Mouse (Mus musculus): ENCODE data around the gene Scn8a. TPM values are rescaled to one million over a fixed set of nuclear protein-coding genes. Genes with fewer than 3 reads are reported as not detected.

The Scn8a gene
- polyA plus RNA-seq, 1 experiment: not detected

GRCm38 (mm10) chr15:100914734-100915242 is 45.1 kb downstream of the Scn8a start:
- H3K27me3 ChIP-seq (ENCODE audit: control insufficient read depth, insufficient read depth, insufficient read length): peaks cover 20% of the 10 kb centered on the region
- H3K79me3 ChIP-seq (ENCODE audit: low read depth): no peaks in the 10 kb centered on the region
- no peak overlapping the region for H3ac ChIP-seq (ENCODE audit: control insufficient read depth, insufficient read length, low read depth)
- TF ChIP-seq CTCF (IDR thresholded peaks at IDR 0.05; ENCODE audit: control insufficient read depth, insufficient read depth, insufficient read length) (no peak), MYOG (IDR thresholded peaks at IDR 0.05; ENCODE audit: control insufficient read depth, extremely low read depth, insufficient read length) (no peak), FOSL1 (IDR thresholded peaks at IDR 0.05; ENCODE audit: insufficient read depth, low read length, poor library complexity, severe bottlenecking) (no peak), CEBPB (IDR thresholded peaks at IDR 0.05; ENCODE audit: low read depth) (no peak), MYOD1 (IDR thresholded peaks at IDR 0.05; ENCODE audit: control insufficient read depth, insufficient read length, low read depth) (no peak), MAX (IDR thresholded peaks at IDR 0.05) (no peak), USF1 (IDR thresholded peaks at IDR 0.05; ENCODE audit: low read depth) (no peak)
- no peaks in the 10 kb centered on the region for H3K36me3 ChIP-seq (ENCODE audit: control insufficient read depth, insufficient read depth)
- H3K4me3 ChIP-seq (ENCODE audit: insufficient read depth, poor library complexity, severe bottlenecking): no peak overlapping the region
- no peaks in the 10 kb centered on the region for H3K79me2 ChIP-seq (ENCODE audit: control insufficient read depth, insufficient read depth)

- TF ChIP-seq FOSL1 (IDR thresholded peaks at IDR 0.05; ENCODE audit: insufficient read depth, low read length, poor library complexity, severe bottlenecking) (no peak), CTCF (IDR thresholded peaks at IDR 0.05; ENCODE audit: control insufficient read depth, insufficient read depth, insufficient read length) (no peak), MYOG (IDR thresholded peaks at IDR 0.05; ENCODE audit: control insufficient read depth, extremely low read depth, insufficient read length) (no peak), MYOD1 (IDR thresholded peaks at IDR 0.05; ENCODE audit: control insufficient read depth, insufficient read length, low read depth) (no peak), CEBPB (IDR thresholded peaks at IDR 0.05; ENCODE audit: low read depth) (no peak), USF1 (IDR thresholded peaks at IDR 0.05; ENCODE audit: low read depth) (no peak), MAX (IDR thresholded peaks at IDR 0.05) (no peak)
- Histone ChIP-seq H3K27me3 (ENCODE audit: control insufficient read depth, insufficient read depth, insufficient read length) (peaks cover 23% of the 10 kb centered on the region), H3ac (ENCODE audit: control insufficient read depth, insufficient read length, low read depth) (no peak overlapping the region), H3K79me3 (ENCODE audit: low read depth) (no peaks in the 10 kb centered on the region), H3K36me3 (ENCODE audit: control insufficient read depth, insufficient read depth) (no peaks in the 10 kb centered on the region), H3K4me3 (ENCODE audit: insufficient read depth, poor library complexity, severe bottlenecking) (no peak overlapping the region), H3K79me2 (ENCODE audit: control insufficient read depth, insufficient read depth) (no peaks in the 10 kb centered on the region)
These were observed 48.4 kb downstream of the Scn8a start for GRCm38 (mm10) chr15:100918046-100918445.

DNA sequence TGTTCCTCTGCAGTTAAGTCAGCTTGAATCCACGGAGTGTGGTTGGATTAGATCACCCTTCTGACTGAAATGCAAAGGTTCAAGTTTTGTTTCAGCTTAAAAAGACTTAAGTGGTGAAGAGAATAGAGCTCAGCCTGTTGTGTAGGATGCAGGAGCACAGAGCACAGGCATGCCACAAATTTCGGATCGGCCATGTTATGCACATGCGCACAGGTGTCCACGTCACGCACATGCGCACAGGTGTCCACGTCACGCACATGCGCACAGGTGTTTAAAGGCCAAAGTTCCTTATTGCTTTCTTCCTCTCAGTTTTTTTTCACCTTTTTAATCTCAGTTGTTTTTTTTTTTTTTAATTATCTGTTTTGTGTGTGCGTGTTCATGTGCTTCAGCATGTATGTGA is 52.6 kb downstream of the Scn8a start:
- peaks cover 48% of the 10 kb centered on the region for H3K27me3 ChIP-seq (ENCODE audit: control insufficient read depth, insufficient read depth, insufficient read length)
- no peak overlapping the region for H3K4me3 ChIP-seq (ENCODE audit: insufficient read depth, poor library complexity, severe bottlenecking)
- H3K79me3 ChIP-seq (ENCODE audit: low read depth): no peaks in the 10 kb centered on the region
- H3ac ChIP-seq (ENCODE audit: control insufficient read depth, insufficient read length, low read depth): no peak overlapping the region
- no peak for TF ChIP-seq FOSL1 (IDR thresholded peaks at IDR 0.05; ENCODE audit: insufficient read depth, low read length, poor library complexity, severe bottlenecking)
- TF ChIP-seq USF1 (IDR thresholded peaks at IDR 0.05; ENCODE audit: low read depth): no peak
- TF ChIP-seq CEBPB (IDR thresholded peaks at IDR 0.05; ENCODE audit: low read depth): no peak
- no peak for TF ChIP-seq CTCF (IDR thresholded peaks at IDR 0.05; ENCODE audit: control insufficient read depth, insufficient read depth, insufficient read length)
- no peak for TF ChIP-seq MYOD1 (IDR thresholded peaks at IDR 0.05; ENCODE audit: control insufficient read depth, insufficient read length, low read depth)
- no peak for TF ChIP-seq MAX (IDR thresholded peaks at IDR 0.05)
- TF ChIP-seq MYOG (IDR thresholded peaks at IDR 0.05; ENCODE audit: control insufficient read depth, extremely low read depth, insufficient read length): no peak
- H3K79me2 ChIP-seq (ENCODE audit: control insufficient read depth, insufficient read depth): no peaks in the 10 kb centered on the region
- no peaks in the 10 kb centered on the region for H3K36me3 ChIP-seq (ENCODE audit: control insufficient read depth, insufficient read depth)

GRCm38 (mm10) chr15:100923476-100923875 is 53.8 kb downstream of the Scn8a start:
- Histone ChIP-seq H3K79me2 (ENCODE audit: control insufficient read depth, insufficient read depth) (no peaks in the 10 kb centered on the region), H3ac (ENCODE audit: control insufficient read depth, insufficient read length, low read depth) (no peak overlapping the region), H3K27me3 (ENCODE audit: control insufficient read depth, insufficient read depth, insufficient read length) (peaks cover 54% of the 10 kb centered on the region), H3K36me3 (ENCODE audit: control insufficient read depth, insufficient read depth) (no peaks in the 10 kb centered on the region), H3K4me3 (ENCODE audit: insufficient read depth, poor library complexity, severe bottlenecking) (no peak overlapping the region), H3K79me3 (ENCODE audit: low read depth) (no peaks in the 10 kb centered on the region)
- no peak for TF ChIP-seq USF1 (IDR thresholded peaks at IDR 0.05; ENCODE audit: low read depth)
- no peak for TF ChIP-seq CTCF (IDR thresholded peaks at IDR 0.05; ENCODE audit: control insufficient read depth, insufficient read depth, insufficient read length)
- TF ChIP-seq MYOD1 (IDR thresholded peaks at IDR 0.05; ENCODE audit: control insufficient read depth, insufficient read length, low read depth): no peak
- no peak for TF ChIP-seq MYOG (IDR thresholded peaks at IDR 0.05; ENCODE audit: control insufficient read depth, extremely low read depth, insufficient read length)
- no peak for TF ChIP-seq CEBPB (IDR thresholded peaks at IDR 0.05; ENCODE audit: low read depth)
- no peak for TF ChIP-seq FOSL1 (IDR thresholded peaks at IDR 0.05; ENCODE audit: insufficient read depth, low read length, poor library complexity, severe bottlenecking)
- no peak for TF ChIP-seq MAX (IDR thresholded peaks at IDR 0.05)

DNA sequence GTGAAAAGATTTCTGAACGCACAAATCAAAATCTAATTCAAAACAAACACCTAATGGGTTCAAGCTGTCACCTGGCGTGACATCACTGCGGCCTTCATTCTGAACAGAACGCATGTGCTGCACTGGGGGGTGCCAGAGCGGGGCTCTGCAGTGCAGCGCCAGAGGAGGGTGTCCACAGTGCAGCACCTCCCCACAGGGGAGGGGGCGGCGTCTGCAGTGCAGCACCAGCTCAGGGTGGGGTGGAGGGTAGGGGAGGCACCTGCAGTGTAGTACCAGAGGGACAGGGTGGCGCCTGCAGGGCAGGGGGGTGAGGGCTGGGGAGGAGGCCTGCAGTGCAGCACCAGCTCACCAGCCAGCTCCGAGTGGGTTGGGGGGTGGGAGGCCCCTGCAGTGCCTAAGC is 55.3 kb downstream of the Scn8a start:
- no peaks in the 10 kb centered on the region for H3K79me2 ChIP-seq (ENCODE audit: control insufficient read depth, insufficient read depth)

More for the DNA sequence above, 55.3 kb downstream of the Scn8a start:
- Histone ChIP-seq H3K36me3 (ENCODE audit: control insufficient read depth, insufficient read depth) (no peaks in the 10 kb centered on the region), H3K27me3 (ENCODE audit: control insufficient read depth, insufficient read depth, insufficient read length) (peaks cover 63% of the 10 kb centered on the region), H3K4me3 (ENCODE audit: insufficient read depth, poor library complexity, severe bottlenecking) (no peak overlapping the region), H3K79me3 (ENCODE audit: low read depth) (no peaks in the 10 kb centered on the region), H3ac (ENCODE audit: control insufficient read depth, insufficient read length, low read depth) (no peak overlapping the region)
- no peak for TF ChIP-seq USF1 (IDR thresholded peaks at IDR 0.05; ENCODE audit: low read depth)
- TF ChIP-seq FOSL1 (IDR thresholded peaks at IDR 0.05; ENCODE audit: insufficient read depth, low read length, poor library complexity, severe bottlenecking): no peak
- no peak for TF ChIP-seq MYOD1 (IDR thresholded peaks at IDR 0.05; ENCODE audit: control insufficient read depth, insufficient read length, low read depth)
- TF ChIP-seq MAX (IDR thresholded peaks at IDR 0.05): no peak
- no peak for TF ChIP-seq CEBPB (IDR thresholded peaks at IDR 0.05; ENCODE audit: low read depth)
- no peak for TF ChIP-seq CTCF (IDR thresholded peaks at IDR 0.05; ENCODE audit: control insufficient read depth, insufficient read depth, insufficient read length)
- no peak for TF ChIP-seq MYOG (IDR thresholded peaks at IDR 0.05; ENCODE audit: control insufficient read depth, extremely low read depth, insufficient read length)
